Mouse (Mus musculus): Measurements from ENCODE around the gene Slc25a39.

GRCm38 (mm10) chr11:102377186-102377585 is 30.6 kb downstream of the Slc25a39 start:
- TF ChIP-seq CTCF (IDR thresholded peaks at IDR 0.05; ENCODE audit: borderline replicate concordance, extremely low read depth, insufficient read depth, insufficient read length) (peak; percentile 41; the same call in 1 of the 2 replicates), POLR2A (IDR thresholded peaks at IDR 0.05; ENCODE audit: borderline replicate concordance, extremely low read depth, insufficient read depth, insufficient read length, poor library complexity, severe bottlenecking) (no peak)
